Mouse (Mus musculus): ENCODE measurements around the gene Ahctf1.

Gene Ahctf1

GRCm38 (mm10) chr1:179752276-179752675 lies 51.2 kb downstream of the Ahctf1 start:
- TF ChIP-seq GATA4 (IDR thresholded peaks at IDR 0.05; ENCODE audit: insufficient replicate concordance, low read length) = no peak

GRCm38 (mm10) chr1:179745171-179745570 lies 58.3 kb downstream of the Ahctf1 start, which contains the start of gene Kif28:
Kif28 (minus strand) TSS chr1:179745271.
- TF ChIP-seq GATA4 (IDR thresholded peaks at IDR 0.05; ENCODE audit: insufficient replicate concordance, low read length) = no peak

GRCm38 (mm10) chr1:179743593-179744193 lies 59.8 kb downstream of the Ahctf1 start:
- TF ChIP-seq GATA4 (IDR thresholded peaks at IDR 0.05; ENCODE audit: insufficient replicate concordance, low read length) = no peak

GRCm38 (mm10) chr1:179736483-179736882 lies 67.0 kb downstream of the Ahctf1 start:
- no peak for TF ChIP-seq GATA4 (IDR thresholded peaks at IDR 0.05; ENCODE audit: insufficient replicate concordance, low read length)

GRCm38 (mm10) chr1:179734500-179735474 lies 68.7 kb downstream of the Ahctf1 start:
- TF ChIP-seq GATA4 (IDR thresholded peaks at IDR 0.05; ENCODE audit: insufficient replicate concordance, low read length) = no peak

GRCm38 (mm10) chr1:179731391-179731790 lies 72.1 kb downstream of the Ahctf1 start:
- TF ChIP-seq GATA4 (IDR thresholded peaks at IDR 0.05; ENCODE audit: insufficient replicate concordance, low read length) = no peak

- no peak for TF ChIP-seq GATA4 (IDR thresholded peaks at IDR 0.05; ENCODE audit: insufficient replicate concordance, low read length)
Observed at GRCm38 (mm10) chr1:179728661-179729060, 74.8 kb downstream of the Ahctf1 start.

GRCm38 (mm10) chr1:179722811-179723469 lies 80.5 kb downstream of the Ahctf1 start:
- TF ChIP-seq GATA4 (IDR thresholded peaks at IDR 0.05; ENCODE audit: insufficient replicate concordance, low read length) = no peak

- no peak for TF ChIP-seq GATA4 (IDR thresholded peaks at IDR 0.05; ENCODE audit: insufficient replicate concordance, low read length)
Observed at GRCm38 (mm10) chr1:179715786-179716185, 87.7 kb downstream of the Ahctf1 start.

- no peak for TF ChIP-seq GATA4 (IDR thresholded peaks at IDR 0.05; ENCODE audit: insufficient replicate concordance, low read length)
Observed at GRCm38 (mm10) chr1:179713367-179713766, 90.1 kb downstream of the Ahctf1 start.

GRCm38 (mm10) chr1:179712658-179713057 lies 90.8 kb downstream of the Ahctf1 start:
- TF ChIP-seq GATA4 (IDR thresholded peaks at IDR 0.05; ENCODE audit: insufficient replicate concordance, low read length) = no peak

GRCm38 (mm10) chr1:179710739-179711138 lies 92.7 kb downstream of the Ahctf1 start:
- no peak for TF ChIP-seq GATA4 (IDR thresholded peaks at IDR 0.05; ENCODE audit: insufficient replicate concordance, low read length)

- TF ChIP-seq GATA4 (IDR thresholded peaks at IDR 0.05; ENCODE audit: insufficient replicate concordance, low read length) = no peak
Observed at GRCm38 (mm10) chr1:179709390-179709789, 94.1 kb downstream of the Ahctf1 start.

- TF ChIP-seq GATA4 (IDR thresholded peaks at IDR 0.05; ENCODE audit: insufficient replicate concordance, low read length) = no peak
Observed at GRCm38 (mm10) chr1:179705154-179705553, 98.3 kb downstream of the Ahctf1 start.

GRCm38 (mm10) chr1:179704150-179704549 lies 99.3 kb downstream of the Ahctf1 start:
- no peak for TF ChIP-seq GATA4 (IDR thresholded peaks at IDR 0.05; ENCODE audit: insufficient replicate concordance, low read length)

Measured in liver, adult (tissue).